Mouse (Mus musculus) right cerebral cortex, postnatal 10 days (tissue): Measurements from ENCODE around the gene Celsr3.

Experiments
- DNase-seq, 2 experiments: peaks; one replicate each; pipeline ENCODE4 v3.0.0; 2021; ENCODE audit warnings: low spot score in 2 of 2

Celsr3 gene

DNA sequence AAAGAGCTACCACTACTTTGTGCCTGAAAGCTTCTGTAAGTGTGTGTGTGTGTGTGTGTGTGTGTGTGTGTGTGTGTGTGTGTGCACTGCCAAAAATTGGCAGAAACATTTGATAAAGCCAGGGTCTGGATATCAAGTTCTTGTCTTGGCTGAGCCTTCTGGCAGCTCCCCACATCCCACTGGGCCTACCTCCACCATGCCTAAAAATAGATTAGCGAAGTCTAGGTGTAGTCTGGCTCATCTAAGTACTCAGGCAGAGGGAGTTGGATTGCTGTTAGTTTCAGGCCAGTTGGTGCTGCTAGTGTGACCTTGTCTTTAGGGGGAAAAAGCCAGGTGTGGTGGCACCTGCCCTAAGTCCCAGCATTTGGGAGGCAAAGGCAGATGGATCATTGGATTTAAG is 19.3 kb upstream of the Celsr3 start:
- no peak for DNase-seq

DNA sequence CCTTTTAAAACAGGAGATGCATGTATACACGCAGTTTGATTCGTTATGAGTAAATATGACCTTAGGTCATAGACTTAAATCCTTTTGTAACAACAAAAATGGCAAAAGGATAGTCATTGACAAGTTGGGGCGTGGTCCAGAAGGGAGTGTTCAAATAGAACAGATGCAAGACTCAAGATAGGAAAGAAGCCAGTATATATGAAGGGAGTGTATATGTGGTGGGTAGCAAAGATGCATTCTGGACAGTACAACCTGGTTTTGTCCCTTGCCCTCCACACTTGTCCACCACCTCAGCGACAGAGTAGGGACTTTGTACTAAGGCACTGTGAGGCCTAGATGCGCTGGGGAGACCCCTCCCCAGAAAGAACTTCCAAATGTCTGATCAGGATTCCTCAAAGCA is 18.4 kb upstream of the Celsr3 start:
- DNase-seq, result no peak

DNA sequence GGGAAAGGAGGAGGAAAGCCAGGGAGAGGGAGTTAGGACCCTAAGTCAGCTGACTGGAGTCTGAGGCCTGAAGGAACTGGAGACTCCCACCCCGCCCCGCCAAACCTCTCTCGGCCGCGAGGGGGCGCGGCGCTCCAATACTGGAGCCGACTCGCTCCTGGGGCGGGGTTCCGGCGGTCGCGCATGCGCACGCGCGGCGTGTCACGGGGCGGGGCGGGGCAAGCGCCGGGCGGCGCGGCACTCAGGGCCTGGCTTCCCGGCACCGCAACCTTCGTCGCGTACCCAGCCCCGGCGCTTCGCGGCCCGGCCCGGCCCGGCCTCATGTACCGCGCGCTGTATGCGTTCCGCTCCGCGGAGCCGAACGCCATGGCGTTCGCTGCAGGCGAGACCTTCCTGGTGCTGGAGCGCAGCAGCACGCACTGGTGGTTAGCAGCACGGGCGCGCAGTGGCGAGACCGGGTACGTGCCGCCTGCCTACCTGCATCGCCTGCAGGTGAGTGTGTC is 17.9 kb upstream of the Celsr3 start, which contains the start of gene Nckipsd:
Gene Nckipsd, plus strand, starts transcription at position 206 of the 503 bp plus-strand sequence.
- peak; percentile 94 to 97 for DNase-seq

DNA sequence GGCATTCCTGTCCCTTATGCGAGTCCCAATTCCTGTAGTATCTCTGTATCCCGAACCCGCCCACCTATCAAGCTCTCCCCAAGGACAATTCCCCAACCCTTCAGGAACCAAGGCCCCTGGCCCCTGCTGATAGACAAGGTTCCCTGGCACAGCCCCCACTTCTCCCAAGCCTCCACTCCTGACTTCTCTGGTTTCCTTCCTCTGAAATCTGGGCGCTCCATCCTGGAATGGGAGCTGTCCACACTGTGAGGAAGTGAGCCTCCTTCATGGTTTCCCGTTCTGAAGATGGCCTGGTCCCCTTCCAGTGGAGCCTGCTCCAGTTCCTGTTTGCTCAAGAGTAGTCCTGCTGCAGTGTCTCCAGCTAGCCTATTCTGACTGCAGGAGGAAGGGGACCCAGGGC is 16.9 kb upstream of the Celsr3 start:
- DNase-seq, result no peak

DNA sequence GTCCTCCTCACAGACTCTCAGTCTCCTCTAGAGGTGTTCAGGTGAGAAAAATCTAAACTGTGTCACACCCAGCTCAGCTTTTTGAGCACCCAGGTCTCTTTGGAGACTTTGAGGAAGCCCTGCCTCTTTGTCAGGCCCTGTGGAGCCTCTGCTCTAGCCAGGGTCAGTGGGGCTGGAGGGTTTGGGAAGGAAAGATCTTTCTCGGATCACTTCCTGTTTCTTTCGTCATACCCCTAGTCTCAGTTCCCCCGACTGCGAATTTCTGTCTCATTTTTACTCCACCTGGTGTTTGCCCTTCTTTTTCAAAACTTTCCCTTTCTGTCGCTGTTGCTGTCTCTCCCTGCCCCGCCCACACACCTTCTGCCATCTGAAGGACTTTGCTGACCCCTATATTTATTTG is 16.4 kb upstream of the Celsr3 start:
- no peak for DNase-seq

DNA sequence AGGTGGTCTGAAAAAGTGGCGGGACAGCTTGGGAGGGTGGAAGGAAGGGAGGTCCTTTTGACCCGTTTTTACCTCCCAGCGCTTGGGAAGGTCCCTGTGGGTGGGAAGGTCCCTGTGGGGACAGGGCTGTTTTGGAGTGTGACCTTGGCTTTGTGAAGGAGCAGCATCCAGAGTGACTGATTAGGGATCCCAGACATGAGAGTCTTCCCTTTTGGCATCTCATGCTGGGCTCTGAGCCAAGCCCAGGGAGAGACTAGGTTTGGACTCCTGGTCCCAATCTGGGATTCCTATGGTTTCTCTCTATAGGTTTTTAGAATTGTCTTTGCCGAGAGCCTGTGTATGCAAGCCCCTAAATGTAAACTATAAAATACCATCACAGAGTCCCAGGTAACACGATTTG is 15.6 kb upstream of the Celsr3 start:
- no peak for DNase-seq

DNA sequence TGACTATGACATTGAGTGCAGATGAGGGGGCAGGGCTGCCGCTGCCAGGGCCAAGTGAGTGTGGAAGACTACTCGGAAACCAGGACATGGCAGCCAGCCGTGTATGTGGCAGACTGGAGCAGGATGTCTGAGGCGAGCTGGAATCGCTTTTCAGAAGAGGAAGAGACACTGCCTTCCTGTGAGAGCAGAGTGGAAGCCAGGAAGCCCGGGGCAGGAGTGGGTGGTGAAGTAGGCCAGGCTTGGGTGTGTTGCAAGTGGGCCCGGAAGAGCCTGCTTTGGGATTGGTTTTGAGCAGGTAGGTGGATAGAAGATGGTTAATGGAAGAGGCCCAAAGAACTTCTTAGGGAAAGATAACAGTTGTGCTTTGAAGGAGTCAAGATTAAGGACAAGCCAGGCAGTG is 10.6 kb upstream of the Celsr3 start:
- DNase-seq, result no peak

DNA sequence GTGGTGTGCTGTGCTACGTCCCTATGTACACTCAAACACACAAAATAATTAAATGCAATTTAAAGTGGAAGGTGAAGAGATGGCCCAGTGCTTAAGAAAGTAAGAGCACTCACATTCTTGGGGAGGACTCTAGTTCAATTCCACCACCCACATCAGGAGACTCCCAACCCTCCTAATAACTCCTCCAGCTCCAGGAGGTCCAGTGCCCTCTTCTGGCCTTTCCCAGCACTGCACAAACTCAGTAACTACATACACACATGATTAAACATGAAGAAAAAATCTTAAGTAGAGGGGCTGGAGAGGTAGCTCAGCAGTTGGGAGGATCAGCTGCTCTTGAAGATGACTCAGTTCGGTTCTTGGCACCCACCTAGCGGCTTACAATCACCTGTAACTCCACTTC is 6.6 kb upstream of the Celsr3 start:
- DNase-seq, result peak in 1 of 2 experiments; percentile 76

DNA sequence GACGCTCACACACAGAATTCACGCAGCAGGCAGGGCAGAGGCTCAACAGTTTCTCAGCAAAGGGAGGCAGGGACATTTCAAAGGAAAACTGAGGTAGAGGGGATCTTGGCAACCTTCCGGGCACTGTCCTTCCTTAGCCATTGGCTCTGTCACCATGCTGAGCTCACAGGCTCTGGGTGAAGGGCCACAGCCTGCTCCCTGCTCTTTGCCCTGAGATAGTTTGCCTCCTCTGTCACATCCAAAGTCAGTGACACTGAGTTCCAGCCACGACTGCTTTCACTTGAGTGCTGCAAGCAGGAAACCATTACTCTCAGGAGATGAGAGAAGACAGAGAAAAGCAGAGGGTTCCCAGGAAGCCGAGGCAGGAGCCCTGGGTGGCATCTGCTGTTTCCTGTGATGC is 6.0 kb upstream of the Celsr3 start:
- no peak for DNase-seq

DNA sequence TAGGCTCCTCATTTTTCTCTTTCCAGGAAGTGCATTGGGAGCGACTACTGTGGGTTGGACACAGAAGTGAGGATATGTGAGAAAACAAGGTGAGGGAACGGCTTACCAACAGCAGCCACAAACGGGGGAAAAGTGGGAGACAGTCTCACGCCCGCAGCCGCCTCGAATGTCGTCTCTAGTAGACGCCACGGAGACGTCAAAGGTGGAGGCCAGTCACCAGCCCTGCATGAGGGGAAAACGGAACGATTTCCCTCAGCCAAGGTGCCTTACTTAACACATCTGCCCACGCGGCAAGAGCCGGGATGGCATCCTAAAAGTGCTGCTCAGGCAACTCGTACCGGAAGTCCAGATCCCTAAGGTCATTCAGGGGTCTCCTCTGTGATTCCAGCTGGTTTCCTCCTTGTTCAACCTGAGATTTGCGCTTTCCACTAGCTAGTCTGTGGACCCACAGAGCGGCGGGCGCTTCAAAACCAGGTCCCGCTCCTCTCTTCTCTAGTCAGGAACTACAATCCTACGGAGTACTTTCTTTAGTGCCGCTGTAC is 1.9 kb upstream of the Celsr3 start:
- no peak for DNase-seq

DNA sequence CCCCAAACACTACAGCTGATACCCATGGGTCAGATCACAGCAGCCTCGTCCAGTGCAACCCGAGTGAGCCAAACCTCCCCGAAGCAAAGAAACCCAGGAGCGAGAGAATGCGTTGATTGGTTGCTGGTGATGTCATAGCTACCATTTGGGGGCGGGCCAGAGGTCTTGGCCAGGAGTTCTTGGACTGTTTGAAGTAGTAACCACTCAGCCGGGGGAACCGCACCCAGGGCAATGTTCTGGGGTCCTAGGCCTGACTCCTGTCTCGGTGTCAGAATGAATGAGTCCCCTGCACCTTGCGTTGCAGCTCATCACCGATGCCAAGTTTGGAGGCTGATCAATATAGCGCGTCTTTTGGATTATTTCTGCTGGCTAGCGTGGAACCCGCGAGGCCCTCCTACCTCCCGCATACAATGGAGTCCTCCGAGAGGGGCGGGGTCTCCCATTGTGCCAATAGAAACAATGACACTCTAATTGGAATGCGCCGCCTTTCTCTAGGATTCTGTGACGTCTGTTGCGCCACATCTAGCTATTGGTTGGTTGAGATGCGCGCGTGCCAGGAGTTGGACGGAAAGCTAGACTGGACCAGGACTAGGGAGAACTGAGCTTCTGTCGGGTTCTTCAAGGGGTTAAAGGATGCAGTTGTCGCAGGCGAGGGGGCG is 1.2 kb upstream of the Celsr3 start:
- peak; percentile 95 to 97 for DNase-seq

DNA sequence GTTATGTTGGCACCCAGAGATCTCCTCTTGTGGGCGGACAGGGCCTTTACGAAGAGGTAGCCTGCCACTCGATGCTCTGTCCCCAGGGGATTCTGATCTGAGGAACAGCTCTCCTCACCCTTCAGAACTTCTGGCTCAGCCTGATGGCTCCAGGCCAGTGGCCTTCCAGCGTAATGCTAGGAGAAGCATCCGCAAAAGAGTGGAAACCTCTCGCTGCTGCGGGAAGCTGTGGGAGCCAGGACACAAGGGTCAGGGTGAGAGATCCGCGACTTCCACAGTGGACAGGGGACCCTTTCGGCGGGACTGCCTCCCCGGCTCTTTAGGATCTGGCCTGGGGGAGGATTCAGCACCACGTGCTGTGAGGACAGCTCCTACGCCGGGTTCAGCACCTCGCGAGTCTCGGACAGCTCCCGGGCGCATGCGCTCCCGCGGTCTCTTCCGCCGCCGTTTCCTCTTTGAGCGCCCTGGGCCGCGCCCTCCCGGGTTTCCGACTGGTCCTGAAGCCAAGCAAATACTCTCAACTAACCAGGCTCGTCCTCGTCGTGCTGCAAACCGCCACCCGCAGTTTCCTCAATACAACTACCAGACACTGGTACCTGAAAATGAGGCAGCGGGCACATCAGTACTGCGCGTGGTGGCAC is 700 bp downstream of the Celsr3 start:
- peak; percentile 77 to 80 for DNase-seq

DNA sequence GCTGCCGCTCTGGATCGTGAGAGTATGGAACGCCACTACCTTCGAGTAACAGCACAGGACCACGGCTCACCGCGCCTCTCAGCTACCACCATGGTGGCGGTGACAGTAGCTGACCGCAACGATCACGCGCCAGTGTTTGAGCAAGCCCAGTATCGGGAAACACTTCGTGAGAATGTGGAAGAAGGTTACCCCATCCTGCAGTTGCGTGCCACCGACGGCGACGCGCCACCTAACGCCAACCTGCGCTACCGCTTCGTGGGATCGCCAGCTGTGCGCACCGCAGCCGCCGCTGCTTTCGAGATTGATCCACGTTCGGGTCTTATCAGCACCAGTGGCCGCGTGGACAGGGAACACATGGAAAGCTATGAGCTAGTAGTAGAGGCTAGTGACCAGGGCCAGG is 1.3 kb downstream of the Celsr3 start:
- no peak for DNase-seq

DNA sequence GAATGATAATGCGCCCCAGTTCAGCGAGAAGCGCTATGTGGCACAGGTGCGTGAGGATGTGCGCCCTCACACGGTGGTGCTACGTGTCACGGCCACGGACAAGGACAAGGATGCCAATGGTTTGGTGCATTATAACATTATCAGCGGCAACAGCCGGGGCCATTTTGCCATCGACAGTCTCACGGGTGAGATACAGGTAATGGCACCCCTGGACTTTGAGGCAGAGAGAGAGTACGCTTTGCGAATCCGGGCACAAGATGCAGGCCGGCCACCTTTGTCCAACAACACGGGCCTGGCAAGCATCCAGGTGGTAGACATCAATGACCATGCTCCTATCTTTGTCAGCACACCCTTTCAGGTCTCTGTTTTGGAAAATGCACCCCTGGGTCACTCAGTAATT is 1.8 kb downstream of the Celsr3 start:
- no peak for DNase-seq

DNA sequence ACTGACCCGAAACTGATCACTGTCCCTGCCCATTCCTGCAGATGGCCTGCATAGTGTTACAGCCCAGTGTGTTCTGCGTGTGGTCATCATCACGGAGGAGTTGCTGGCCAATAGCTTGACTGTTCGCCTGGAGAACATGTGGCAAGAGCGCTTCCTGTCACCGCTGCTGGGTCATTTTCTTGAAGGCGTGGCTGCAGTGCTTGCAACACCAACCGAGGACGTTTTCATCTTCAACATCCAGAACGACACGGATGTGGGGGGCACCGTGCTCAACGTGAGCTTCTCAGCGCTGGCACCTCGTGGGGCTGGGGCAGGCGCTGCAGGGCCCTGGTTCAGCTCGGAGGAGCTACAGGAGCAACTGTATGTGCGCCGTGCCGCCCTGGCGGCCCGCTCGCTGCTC is 5.5 kb downstream of the Celsr3 start:
- DNase-seq, result no peak

DNA sequence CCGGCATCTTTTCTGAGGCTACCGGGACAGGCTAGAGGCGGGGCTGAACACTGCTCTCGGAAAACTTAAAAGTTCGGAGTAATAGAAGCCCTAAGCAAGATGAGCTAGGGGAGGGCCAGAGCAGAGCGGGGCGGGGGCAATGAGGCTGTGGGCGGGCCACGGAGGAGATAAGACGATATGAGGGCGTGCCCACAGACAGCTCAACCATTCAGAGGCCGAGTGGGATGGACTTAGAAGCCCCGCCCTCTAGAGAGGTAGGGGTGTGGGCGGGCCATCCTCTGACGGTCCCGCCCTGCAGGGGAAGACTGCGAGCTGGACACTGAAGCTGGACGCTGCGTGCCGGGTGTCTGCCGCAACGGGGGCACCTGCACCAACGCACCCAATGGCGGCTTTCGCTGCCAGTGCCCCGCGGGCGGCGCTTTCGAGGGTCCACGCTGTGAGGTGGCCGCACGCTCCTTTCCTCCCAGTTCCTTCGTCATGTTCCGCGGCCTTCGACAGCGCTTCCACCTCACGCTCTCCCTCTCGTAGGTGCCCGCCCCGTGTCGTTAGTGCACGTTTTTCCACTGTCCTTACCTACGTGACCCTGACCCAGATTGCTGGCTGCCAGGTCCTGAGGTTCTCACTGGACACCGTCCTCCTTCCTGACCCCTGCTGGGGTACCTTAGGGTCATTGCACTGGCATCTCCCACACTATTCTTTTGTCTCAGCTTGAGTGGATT is 6.4 kb downstream of the Celsr3 start:
- peak; percentile 87 to 91 for DNase-seq

DNA sequence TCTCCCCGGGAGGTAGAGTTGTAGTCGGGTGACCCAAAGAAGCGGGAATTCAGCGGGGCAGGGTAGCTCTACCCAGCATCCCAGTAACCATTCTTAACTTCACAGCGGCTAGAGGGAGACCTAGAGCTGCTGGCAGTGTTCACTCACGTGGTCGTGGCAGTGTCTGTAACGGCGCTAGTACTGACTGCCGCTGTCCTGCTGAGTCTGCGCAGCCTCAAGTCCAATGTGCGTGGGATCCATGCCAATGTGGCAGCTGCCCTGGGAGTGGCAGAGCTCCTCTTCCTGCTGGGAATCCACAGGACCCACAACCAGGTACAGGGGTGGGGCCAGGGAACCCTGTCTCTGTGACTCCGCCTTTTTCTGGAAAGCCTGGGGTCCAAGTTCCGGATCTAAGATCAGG is 16.9 kb downstream of the Celsr3 start:
- DNase-seq, result peak; percentile 79

DNA sequence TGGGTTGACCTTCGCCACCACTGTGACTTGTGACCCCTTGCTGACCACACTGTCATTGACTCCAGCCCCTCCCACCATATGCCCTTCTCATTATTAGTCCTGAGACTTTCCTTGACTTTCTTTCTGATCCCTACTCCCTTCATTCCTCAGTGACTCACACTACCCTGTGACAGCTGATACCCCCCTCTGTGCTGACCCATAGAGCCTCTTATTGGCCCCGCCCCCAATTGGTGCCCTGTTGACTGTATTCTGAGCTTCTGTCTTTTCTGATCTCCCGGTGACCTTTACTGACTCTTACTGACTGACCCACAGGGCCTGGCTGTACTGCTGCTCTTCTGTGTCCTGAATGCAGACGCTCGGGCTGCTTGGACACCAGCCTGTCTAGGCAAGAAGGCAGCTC is 19.3 kb downstream of the Celsr3 start:
- DNase-seq, result no peak

DNA sequence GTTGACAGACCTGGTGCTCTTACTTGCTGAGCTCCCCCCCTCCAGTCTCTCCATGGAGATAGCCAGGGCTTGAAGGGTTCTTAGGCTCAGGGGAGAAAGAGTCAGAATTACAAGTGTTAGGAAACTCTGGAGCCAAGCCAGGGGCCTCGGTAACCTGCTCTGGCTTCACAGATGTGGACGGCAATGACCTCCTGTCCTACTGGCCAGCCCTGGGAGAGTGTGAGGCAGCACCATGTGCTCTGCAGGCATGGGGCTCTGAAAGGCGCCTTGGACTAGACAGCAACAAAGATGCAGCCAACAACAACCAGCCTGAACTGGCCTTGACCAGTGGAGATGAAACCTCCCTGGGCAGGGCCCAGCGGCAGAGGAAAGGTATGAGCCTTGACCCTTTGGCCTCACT is 21.3 kb downstream of the Celsr3 start:
- DNase-seq, result no peak

DNA sequence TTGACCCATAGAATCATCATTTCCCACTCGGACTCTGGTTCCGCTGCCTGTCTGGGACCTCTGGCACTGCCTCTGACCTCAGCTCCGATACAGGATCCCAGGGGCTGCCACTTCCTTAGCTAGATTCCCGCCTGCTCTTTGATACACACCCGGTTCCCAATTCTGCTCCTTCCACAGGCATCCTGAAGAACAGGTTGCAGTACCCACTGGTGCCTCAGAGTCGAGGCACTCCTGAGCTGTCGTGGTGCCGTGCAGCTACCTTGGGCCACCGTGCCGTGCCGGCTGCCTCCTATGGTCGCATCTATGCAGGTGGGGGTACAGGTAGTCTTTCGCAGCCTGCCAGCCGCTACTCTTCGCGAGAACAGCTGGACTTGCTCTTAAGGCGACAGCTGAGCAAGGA is 22.3 kb downstream of the Celsr3 start:
- DNase-seq, result no peak

DNA sequence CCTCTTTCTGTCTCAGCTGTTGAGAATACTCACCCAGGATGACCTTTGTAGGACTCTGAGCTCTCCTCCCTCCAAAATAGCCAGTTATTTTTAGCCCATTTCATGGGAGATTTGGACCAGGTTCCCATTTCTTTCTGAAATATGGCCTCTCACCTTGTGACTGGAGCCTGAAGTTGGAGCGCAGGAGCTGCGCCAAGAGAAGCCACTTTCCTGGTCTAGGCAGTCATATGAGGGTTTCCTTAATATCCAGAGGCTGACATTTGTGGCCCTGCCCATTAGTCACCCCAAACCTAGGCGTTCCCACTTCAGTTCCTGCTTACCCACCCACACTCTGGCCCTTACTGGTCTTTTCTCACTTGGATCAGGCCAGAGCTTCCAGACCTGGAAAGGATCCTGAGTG is 26.9 kb downstream of the Celsr3 start, which contains the start of gene Slc26a6:
Gene Slc26a6, plus strand, starts transcription at position 308 of the 400 bp plus-strand sequence.
- no peak for DNase-seq

DNA sequence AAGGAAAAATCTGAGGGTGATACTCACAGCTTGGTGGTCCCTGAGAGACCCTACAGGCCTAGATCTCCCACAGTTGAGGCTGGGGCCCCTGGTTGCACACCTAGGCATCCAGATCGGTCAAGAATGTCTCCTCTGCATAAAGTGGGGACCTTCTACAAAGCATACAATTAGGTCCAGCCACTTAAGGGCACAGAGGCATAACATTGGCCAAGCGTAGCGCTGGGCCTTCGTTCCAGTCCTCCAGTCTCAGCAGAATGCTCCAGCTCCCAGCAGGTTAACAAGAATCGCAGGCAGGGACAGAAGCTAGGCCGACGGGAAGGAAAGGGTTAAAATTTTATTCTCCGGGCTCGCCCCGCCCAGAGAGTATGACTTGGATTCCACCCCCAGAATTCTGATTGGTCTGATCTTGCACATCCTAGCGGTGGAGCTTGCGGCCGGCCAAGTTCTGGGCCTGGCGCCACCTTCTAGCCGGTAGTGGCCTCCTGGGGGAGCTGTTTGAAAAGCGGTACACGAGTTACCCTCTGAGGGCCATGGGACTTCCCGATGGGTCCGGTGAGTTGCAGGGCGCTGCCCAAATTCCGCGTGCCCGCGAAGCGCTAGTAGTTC is 27.6 kb downstream of the Celsr3 start:
- peak; percentile 95 to 96 for DNase-seq
